Mouse (Mus musculus): Measurements from ENCODE around the gene Gm21985. TPM values are rescaled to one million over a fixed set of nuclear protein-coding genes. Genes with fewer than 3 reads are reported as not detected.
"Not testable (repeated sequence)": the region's sequence is repeated elsewhere in the genome, so short reads cannot be mapped to it uniquely, and the experiment has no call there.

Gm21985 gene
- polyA plus RNA-seq, 1 experiment from 2014 or later: not detected

DNA sequence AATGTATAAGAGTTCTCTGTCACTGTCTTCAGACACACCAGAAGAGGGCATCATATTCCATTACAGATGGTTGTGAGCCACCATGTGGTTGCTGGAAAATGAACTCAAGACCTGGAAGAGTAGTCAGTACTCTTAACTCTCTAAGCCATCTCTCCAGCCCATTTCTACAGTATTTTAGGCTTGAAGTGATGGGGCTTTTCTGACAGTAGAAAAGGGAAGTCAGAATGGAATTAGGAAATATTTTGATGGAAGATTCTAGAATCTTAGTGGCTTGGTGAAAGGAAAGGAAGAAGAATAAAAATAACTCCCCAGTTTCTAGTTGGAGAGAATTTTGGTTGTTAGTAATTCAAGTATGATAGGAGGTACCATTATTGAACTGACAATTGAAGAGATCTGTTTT is 127.8 kb downstream of the Gm21985 start:
- Histone ChIP-seq H3K9ac (no peak overlapping the region), H3K4me1 (replicated peaks) (peaks cover 25% of the 10 kb centered on the region), H3K36me3 (no peaks in the 10 kb centered on the region), H3K4me2 (no peak overlapping the region), H3K27me3 (no peaks in the 10 kb centered on the region), H3K4me3 (replicated peaks) (no peak overlapping the region), H3K27ac (no peak overlapping the region), H3K9me3 (replicated peaks) (no peaks in the 10 kb centered on the region)
- DNase-seq (no peak), ATAC-seq (ENCODE audit: low read depth) (no peak)

DNA sequence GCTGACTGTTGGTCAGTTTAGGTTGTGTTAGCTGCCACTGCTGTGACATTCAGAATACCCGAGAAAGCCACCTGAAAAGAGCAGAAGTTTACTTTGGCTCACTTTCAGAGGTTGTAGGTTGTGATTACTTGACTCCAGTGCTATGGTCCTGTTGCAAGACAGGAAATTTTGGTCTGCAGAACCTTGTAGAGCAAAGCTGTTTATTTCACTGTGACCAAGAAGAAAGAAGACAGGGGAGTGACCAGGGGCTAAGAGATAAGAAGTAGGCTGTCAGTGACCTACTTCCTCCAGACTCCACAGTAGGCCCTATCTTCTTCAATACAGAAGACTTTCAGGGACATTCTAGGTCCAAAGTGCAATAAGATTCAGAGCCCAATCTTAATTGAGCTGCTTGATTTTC is 130.5 kb downstream of the Gm21985 start:
- H3K27ac ChIP-seq: peak overlapping the region; percentile 13; the same call in 1 of the 2 replicates
- no peaks in the 10 kb centered on the region for H3K36me3 ChIP-seq
- WGBS (ENCODE audit: insufficient replicate concordance): 10% methylated on average over 1 of the region's 1 CpGs
- H3K9ac ChIP-seq: no peak overlapping the region
- ATAC-seq (ENCODE audit: low read depth): no peak
- DNase-seq: no peak
- H3K4me3 ChIP-seq (replicated peaks): no peak overlapping the region
- no peak overlapping the region for H3K4me2 ChIP-seq
- no peaks in the 10 kb centered on the region for H3K27me3 ChIP-seq
- H3K9me3 ChIP-seq (replicated peaks): no peaks in the 10 kb centered on the region
- peaks cover 15% of the 10 kb centered on the region for H3K4me1 ChIP-seq (replicated peaks)

DNA sequence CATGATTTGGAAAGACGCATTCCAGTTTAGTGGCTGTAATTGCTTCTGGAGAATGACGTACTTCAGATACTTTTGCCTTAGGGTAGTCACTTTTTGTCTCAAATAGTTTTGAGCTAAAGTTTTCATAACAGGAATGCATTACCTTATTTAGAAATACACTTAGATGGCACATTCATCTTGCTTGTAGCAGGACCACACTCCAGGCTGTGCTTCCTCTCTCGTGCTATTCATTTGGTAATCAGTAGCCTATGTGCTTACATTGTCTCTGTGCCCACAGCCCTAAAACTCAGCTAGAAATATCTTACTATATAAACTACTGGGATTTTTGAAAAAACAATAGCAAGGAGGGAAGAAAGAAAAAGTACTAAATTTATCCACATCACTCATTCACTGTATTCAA is 140.9 kb downstream of the Gm21985 start:
- H3K4me3 ChIP-seq (replicated peaks): no peak overlapping the region
- no peak for ATAC-seq (ENCODE audit: low read depth)
- no peak overlapping the region for H3K4me2 ChIP-seq
- no peak overlapping the region for H3K27ac ChIP-seq
- H3K36me3 ChIP-seq: peaks cover 32% of the 10 kb centered on the region
- H3K4me1 ChIP-seq (replicated peaks): no peaks in the 10 kb centered on the region
- no peak for DNase-seq
- H3K27me3 ChIP-seq: no peaks in the 10 kb centered on the region
- H3K9ac ChIP-seq: no peak overlapping the region
- WGBS (ENCODE audit: insufficient replicate concordance): 87% methylated on average over 3 of the region's 3 CpGs
- H3K9me3 ChIP-seq (replicated peaks): no peaks in the 10 kb centered on the region

DNA sequence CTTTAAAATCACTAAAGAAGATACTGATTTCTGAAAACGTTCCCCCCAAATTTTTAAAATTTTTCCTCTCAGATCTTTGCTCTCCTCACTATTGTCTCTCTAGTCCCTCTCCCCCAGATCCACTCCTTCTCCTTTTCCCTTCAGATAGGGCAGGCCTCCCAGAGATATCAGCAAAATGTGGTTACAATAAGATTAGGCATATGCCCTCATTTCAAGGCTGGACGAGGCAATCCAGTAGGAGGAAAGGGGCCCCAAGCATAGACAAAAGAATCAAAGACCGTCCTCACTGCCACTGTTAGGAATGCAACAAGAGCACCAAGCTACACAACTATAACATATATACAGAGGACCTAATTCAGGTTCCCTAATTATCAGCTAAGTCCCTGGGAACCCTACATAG is 159.2 kb downstream of the Gm21985 start:
- Histone ChIP-seq H3K4me3 (replicated peaks) (no peak overlapping the region), H3K4me2 (no peak overlapping the region), H3K27ac (no peak overlapping the region), H3K27me3 (no peaks in the 10 kb centered on the region), H3K9ac (no peak overlapping the region), H3K4me1 (replicated peaks) (peaks cover 8% of the 10 kb centered on the region; the same call in 1 of the 2 replicates), H3K36me3 (no peaks in the 10 kb centered on the region), H3K9me3 (replicated peaks) (no peaks in the 10 kb centered on the region)
- DNase-seq (peak; percentile 3), ATAC-seq (ENCODE audit: low read depth) (no peak; the same call in 1 of the 2 replicates)
- WGBS (ENCODE audit: insufficient replicate concordance): 25% methylated on average over 3 of the region's 3 CpGs

DNA sequence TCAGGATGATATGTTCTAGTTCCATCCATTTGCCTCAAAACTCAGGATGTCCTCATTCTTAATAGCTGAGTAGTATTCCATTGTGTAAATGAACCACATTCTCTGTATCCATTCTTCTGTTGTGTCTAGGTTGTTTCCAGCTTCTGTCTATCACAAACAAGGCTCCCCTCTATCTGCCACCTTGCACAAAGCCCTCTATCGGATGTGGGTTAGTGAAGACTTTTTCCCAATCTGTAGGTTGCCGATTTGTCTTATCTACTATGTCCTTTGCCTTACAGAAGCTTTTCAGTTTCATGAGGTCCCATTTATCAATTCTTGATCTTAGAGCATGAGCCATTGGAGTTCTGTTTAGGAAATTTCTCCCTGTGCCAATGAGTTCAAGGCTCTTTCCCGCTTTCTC is 162.4 kb downstream of the Gm21985 start:
- WGBS (ENCODE audit: insufficient replicate concordance): 51% methylated on average over 3 of the region's 3 CpGs
- not testable (repeated sequence) for H3K9ac ChIP-seq; ATAC-seq (ENCODE audit: low read depth); H3K4me2 ChIP-seq; H3K4me1 ChIP-seq (replicated peaks); H3K4me3 ChIP-seq (replicated peaks); H3K36me3 ChIP-seq; H3K9me3 ChIP-seq (replicated peaks); H3K27me3 ChIP-seq; DNase-seq; H3K27ac ChIP-seq

DNA sequence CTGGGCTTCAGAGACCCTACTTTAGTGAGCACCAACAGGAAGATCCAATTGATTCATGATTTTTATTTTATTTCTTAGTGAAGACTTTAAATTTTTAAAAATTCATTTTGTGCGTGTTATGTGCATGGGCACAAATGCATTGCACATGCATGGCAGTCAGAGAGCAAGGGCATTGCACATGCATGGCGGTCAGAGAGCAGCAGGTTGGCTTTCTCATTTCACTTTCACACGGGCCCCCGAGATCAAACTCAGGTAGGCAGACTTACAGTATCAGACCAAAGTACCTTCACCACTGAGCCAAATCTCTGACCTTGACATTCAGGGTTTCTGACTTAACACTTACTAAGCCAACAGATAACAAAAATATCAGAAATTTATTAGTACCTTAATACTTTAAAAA is 163.6 kb downstream of the Gm21985 start:
- ATAC-seq (ENCODE audit: low read depth): no peak
- no peak for DNase-seq
- Histone ChIP-seq H3K4me2 (no peak overlapping the region), H3K36me3 (no peaks in the 10 kb centered on the region), H3K9me3 (replicated peaks) (no peaks in the 10 kb centered on the region), H3K9ac (no peak overlapping the region), H3K4me3 (replicated peaks) (no peak overlapping the region), H3K27ac (no peak overlapping the region), H3K27me3 (no peaks in the 10 kb centered on the region), H3K4me1 (replicated peaks) (peaks cover 11% of the 10 kb centered on the region)
- WGBS (ENCODE audit: insufficient replicate concordance): 70% methylated on average over 4 of the region's 4 CpGs

DNA sequence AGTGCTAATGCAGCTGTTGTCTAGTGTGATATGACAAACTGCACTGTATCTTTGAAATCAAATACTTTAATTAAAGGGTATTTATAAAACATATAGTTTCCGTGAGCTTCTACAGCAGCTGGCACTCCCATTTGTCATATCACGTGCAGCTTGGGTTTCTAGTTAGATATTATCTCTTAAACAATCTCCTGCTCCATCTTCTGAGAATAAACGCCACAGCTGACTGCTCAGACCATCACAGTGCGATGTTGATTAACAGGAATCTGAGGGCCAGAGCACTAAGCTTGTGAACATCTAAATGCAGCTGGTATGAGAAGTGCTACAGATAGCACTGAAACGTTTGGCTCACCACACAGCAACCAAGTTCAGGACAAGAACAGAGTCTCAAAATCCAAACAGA is 164.3 kb downstream of the Gm21985 start:
- Histone ChIP-seq H3K27me3 (no peaks in the 10 kb centered on the region), H3K4me1 (replicated peaks) (peaks cover 8% of the 10 kb centered on the region), H3K4me2 (no peak overlapping the region), H3K36me3 (no peaks in the 10 kb centered on the region), H3K9me3 (replicated peaks) (no peaks in the 10 kb centered on the region), H3K27ac (no peak overlapping the region), H3K4me3 (replicated peaks) (no peak overlapping the region), H3K9ac (no peak overlapping the region)
- DNase-seq (no peak), ATAC-seq (ENCODE audit: low read depth) (no peak)
- 43% methylated on average over 5 of the region's 5 CpGs for WGBS (ENCODE audit: insufficient replicate concordance)

DNA sequence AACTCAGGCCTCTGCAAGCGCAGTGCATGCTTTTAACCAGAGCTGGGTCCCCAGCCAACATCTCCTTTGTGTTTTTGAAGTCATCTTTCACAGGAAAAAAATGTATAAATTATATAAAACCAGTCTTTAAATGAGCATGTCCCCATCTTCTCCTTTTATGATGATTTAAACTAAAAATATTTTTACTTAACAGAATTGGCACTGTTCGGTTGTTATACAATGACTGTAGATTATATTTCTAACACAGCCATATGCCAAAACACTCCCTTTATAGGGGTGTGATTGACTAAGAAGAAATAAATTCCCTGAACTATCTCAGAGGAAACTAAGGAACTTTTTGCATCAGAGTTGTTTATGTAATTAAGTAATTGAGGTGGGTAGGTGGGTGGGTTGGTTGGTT is 166.4 kb downstream of the Gm21985 start:
- H3K9me3 ChIP-seq (replicated peaks): no peaks in the 10 kb centered on the region
- WGBS (ENCODE audit: insufficient replicate concordance): 81% methylated on average over 2 of the region's 2 CpGs

DNA sequence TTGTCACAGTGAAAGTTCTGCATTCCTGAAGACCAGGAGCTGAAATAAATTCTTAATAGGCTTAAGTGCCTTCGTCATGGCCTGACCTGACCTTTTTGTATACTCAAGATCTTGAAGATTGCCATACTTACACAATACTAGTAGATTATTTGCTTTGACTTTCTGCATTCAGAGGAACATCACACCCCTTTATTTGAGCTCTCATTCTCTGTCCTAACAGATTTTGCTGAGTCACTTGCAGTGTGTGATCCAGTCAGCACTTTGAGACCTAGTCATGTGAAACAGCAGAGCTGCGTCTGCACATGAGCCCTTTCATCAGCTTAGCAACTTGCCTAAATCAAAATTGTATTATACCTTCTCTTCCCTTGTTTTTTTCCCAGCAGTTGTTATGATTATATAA is 167.2 kb downstream of the Gm21985 start:
- ATAC-seq (ENCODE audit: low read depth) (no peak), DNase-seq (peak; percentile 23)
- no peak overlapping the region for H3K4me3 ChIP-seq (replicated peaks)
- H3K9me3 ChIP-seq (replicated peaks): no peaks in the 10 kb centered on the region
- H3K27ac ChIP-seq: no peak overlapping the region
- H3K4me1 ChIP-seq (replicated peaks): peaks cover 3% of the 10 kb centered on the region
- H3K36me3 ChIP-seq: no peaks in the 10 kb centered on the region
- WGBS (ENCODE audit: insufficient replicate concordance): 45% methylated on average over 2 of the region's 2 CpGs
- H3K9ac ChIP-seq: no peak overlapping the region
- H3K4me2 ChIP-seq: no peak overlapping the region
- no peaks in the 10 kb centered on the region for H3K27me3 ChIP-seq

More for the DNA sequence above, 166.4 kb downstream of the Gm21985 start:
- Histone ChIP-seq H3K4me3 (replicated peaks) (no peak overlapping the region), H3K27ac (no peak overlapping the region), H3K4me2 (no peak overlapping the region), H3K4me1 (replicated peaks) (peaks cover 3% of the 10 kb centered on the region), H3K27me3 (no peaks in the 10 kb centered on the region), H3K9ac (no peak overlapping the region), H3K36me3 (no peaks in the 10 kb centered on the region)
- DNase-seq (no peak), ATAC-seq (ENCODE audit: low read depth) (no peak)

DNA sequence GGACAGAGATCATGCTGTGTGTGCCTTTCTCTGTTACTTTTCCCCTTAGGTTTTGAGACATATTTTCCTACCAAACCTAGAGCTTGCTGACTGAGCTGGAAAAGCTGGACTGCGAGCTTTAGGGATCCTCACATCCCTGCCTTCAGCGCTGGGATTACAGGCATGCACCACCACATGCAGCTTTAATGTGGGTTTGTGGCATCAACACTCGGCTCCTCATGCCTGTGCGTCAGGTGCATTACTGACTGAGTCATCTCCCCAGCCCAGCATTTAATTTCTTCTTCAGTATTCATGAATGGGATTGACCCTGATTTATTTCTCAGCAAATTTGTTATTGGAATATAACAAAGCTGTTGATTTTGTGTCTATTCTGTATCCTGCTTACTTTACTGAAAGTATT is 170.2 kb downstream of the Gm21985 start:
- whole genome bisulfite sequencing (ENCODE audit: insufficient replicate concordance): 63% methylated on average over 4 of the region's 4 CpGs
- no peaks in the 10 kb centered on the region for H3K9me3 ChIP-seq (replicated peaks)
- no peak overlapping the region for H3K4me2 ChIP-seq
- peaks cover 3% of the 10 kb centered on the region for H3K4me1 ChIP-seq (replicated peaks)
- no peak for DNase-seq
- no peaks in the 10 kb centered on the region for H3K36me3 ChIP-seq
- H3K9ac ChIP-seq: no peak overlapping the region
- no peak for ATAC-seq (ENCODE audit: low read depth)
- H3K4me3 ChIP-seq (replicated peaks): no peak overlapping the region
- no peak overlapping the region for H3K27ac ChIP-seq
- H3K27me3 ChIP-seq: no peaks in the 10 kb centered on the region

DNA sequence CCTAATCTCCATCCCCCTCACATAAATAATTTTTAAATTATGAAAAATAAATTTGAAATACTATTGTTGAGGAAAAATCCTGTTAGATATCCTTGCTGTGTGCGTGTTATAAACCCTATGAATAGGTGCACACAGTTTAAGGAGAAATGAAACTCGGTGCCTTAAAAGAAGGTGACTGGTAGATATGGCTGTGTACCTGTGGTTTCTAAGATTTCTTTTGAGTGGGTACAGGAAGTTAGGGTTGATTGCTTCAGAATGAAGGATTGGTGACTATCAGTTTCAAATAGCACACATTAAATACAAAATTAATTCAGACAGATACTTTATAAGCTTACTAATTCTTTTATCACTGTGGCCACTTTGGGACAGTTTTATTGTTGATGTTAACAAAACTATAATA is 171.5 kb downstream of the Gm21985 start:
- no peak for DNase-seq
- Histone ChIP-seq H3K27me3 (no peaks in the 10 kb centered on the region), H3K4me1 (replicated peaks) (peaks cover 3% of the 10 kb centered on the region), H3K4me2 (no peak overlapping the region), H3K4me3 (replicated peaks) (no peak overlapping the region), H3K9me3 (replicated peaks) (no peaks in the 10 kb centered on the region), H3K27ac (no peak overlapping the region), H3K9ac (no peak overlapping the region), H3K36me3 (no peaks in the 10 kb centered on the region)
- WGBS (ENCODE audit: insufficient replicate concordance): 72% methylated on average over 2 of the region's 2 CpGs
- ATAC-seq (ENCODE audit: low read depth): no peak

DNA sequence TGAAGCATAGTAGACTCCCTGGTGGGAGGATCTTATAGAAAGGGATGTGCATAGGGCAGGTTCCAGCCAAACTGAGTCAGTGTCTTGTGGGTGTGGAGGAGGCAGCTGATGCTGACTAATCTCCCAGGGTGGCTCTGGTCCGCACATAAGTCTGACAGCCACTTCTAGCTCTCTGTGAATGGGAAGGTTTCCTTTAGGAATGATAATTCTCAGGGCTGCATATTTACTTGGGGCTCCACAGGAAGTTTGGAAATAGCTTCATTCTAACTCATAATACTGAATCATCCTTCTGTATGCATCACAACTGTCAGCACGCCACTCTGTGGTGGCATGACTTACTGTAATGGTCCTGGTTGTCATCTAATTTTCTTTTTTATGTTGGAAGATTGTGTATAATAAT is 177.4 kb downstream of the Gm21985 start:
- Histone ChIP-seq H3K4me3 (replicated peaks) (no peak overlapping the region), H3K36me3 (no peaks in the 10 kb centered on the region), H3K4me2 (no peak overlapping the region), H3K27ac (no peak overlapping the region), H3K4me1 (replicated peaks) (no peaks in the 10 kb centered on the region), H3K27me3 (no peaks in the 10 kb centered on the region), H3K9ac (no peak overlapping the region), H3K9me3 (replicated peaks) (no peaks in the 10 kb centered on the region)
- 51% methylated on average over 2 of the region's 2 CpGs for WGBS (ENCODE audit: insufficient replicate concordance)
- no peak for DNase-seq
- ATAC-seq (ENCODE audit: low read depth): no peak

DNA sequence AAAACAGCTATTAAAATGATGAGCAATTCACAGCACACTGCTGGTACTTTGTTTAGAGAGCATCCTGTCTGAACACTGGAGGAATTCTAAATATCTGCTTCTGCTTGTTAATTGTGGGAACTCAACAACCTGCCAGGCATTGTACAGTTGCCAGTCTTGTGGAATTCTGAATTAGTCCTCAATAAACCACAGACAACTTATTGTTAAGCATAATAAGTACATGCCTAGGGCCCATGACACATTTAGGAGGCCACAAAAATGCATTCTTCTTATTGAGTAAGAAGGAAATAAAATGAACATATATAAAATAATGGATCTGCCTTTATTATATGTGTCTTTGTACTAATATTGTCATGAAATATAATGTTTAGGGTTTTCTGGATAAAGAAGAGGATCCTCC is 179.4 kb downstream of the Gm21985 start:
- Histone ChIP-seq H3K36me3 (no peaks in the 10 kb centered on the region), H3K9ac (no peak overlapping the region), H3K4me2 (no peak overlapping the region), H3K9me3 (replicated peaks) (no peaks in the 10 kb centered on the region), H3K27ac (no peak overlapping the region), H3K4me3 (replicated peaks) (no peak overlapping the region), H3K4me1 (replicated peaks) (no peaks in the 10 kb centered on the region), H3K27me3 (no peaks in the 10 kb centered on the region)
- ATAC-seq (ENCODE audit: low read depth) (no peak), DNase-seq (no peak)

Measured in liver, embryonic 13.5 days (tissue).